Mouse (Mus musculus): ENCODE data around the gene Asb7.

Asb7 gene

GRCm38 (mm10) chr7:66653596-66653995, 35.8 kb downstream of the Asb7 start:
- no peak for DNase-seq

- no peak for DNase-seq
Measured at GRCm38 (mm10) chr7:66652216-66652615, 37.2 kb downstream of the Asb7 start.

DNA sequence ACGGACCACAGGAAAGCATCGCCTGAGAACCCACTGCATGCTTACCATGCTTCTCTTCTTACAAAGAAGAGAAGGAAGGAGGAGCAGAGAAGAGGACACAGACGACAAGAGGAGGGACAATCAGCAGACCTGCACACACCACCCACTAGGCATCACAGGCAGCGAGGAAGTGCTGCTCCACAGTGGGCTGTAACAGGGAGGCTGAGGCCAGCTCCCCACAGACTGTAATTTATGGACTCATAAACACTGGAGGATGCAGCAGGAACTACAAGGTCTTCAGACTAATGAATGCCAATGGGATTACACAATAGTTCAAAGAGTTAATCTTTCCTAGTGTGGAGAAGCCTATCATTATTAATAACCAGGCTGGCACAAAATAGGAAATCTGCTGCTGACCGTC, 38.5 kb downstream of the Asb7 start:
- DNase-seq = no peak

- no peak for DNase-seq
Measured at GRCm38 (mm10) chr7:66649181-66649580, 40.2 kb downstream of the Asb7 start.

DNA sequence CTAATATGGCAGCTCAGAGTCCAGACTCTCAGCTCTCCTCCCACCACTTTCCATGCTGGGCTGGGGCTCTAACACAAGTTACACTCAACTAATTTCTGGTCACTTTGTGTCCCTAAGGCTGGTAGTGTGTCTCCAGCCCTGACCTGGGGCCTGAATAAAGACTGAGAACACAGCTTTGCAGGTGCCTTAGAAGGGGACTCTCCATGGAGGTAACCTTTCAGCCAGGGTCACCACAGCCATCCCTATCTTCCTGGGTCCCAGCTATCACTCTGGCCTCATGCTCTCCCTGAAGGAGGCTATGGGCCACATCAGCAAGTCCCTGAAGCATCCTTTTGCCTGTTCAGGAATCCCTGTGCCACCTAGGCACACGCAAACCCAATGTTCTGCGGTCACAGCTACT, 43.7 kb downstream of the Asb7 start:
- no peak for DNase-seq

DNA sequence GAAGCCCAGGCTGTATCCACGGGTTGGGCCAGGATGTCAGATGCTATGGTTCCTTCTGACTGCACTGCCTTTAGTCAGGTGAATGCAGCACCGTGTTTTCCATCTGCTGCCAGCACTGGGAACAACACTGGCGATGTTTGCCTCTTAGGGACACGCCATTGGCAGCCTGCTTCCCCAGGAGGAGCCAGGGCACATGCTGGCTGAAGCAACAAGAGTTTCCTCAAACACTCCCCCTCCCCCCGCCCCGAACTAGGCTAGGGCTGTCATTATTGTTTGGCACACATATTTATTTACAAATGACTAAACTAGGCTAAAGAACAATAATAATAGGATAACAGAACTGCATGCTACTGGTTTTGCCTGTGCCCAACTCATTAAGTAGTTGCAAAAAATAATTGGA, 56.0 kb downstream of the Asb7 start:
- DNase-seq = no peak

DNA sequence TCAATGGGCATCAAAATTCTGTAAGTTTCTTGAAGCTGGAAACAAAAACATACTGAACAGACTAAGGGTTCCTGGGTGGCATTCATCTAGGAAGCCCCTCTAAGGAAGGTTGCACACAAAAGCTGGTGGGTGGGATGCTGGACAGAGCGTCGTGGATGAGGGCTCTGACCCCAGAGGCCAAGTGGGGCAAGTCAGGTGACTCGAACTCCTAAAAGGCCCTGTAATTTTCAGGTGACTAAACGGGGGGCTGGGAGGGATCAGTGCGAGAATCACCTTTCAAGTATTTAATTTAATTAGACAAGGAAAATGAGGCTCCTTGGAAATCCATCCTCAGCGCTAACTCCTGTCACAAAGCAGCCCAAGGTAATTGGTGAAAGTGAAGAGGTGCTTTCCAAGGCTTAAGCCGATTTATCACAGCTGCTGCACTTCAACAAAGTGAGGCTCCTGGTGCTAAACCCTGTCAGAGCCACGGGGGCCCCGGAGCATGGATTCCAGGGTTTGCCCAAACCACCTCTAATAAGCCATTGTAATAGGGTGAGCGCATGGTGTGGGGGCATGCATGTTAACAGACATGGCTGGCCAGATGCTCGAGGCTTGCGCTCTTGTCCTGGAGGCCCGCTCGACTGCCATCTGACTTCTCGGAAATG, 59.1 kb downstream of the Asb7 start:
- no peak for DNase-seq

GRCm38 (mm10) chr7:66629419-66629818, 60.0 kb downstream of the Asb7 start:
- no peak for DNase-seq

DNA sequence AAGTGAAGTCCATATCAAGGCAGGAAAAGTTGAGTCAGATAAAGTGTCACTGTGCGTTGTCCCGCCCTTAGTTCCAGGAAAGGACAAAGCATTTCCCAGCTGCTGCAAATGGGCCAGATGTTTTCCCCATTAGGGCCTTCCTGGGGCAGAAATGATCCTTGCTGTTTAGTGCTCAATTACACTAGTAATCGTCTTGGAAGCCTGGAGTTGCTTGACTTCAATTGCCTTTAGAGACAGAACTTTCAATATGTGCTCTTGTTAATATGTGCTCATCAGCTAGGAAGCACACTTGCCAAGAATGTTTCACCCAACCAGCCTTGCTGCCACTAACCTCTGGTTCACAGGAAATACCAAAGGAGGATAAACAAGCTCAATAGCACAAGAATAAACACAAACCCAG, 66.0 kb downstream of the Asb7 start:
- DNase-seq = no peak

GRCm38 (mm10) chr7:66601846-66602245, 87.5 kb downstream of the Asb7 start:
- no peak for DNase-seq

DNA sequence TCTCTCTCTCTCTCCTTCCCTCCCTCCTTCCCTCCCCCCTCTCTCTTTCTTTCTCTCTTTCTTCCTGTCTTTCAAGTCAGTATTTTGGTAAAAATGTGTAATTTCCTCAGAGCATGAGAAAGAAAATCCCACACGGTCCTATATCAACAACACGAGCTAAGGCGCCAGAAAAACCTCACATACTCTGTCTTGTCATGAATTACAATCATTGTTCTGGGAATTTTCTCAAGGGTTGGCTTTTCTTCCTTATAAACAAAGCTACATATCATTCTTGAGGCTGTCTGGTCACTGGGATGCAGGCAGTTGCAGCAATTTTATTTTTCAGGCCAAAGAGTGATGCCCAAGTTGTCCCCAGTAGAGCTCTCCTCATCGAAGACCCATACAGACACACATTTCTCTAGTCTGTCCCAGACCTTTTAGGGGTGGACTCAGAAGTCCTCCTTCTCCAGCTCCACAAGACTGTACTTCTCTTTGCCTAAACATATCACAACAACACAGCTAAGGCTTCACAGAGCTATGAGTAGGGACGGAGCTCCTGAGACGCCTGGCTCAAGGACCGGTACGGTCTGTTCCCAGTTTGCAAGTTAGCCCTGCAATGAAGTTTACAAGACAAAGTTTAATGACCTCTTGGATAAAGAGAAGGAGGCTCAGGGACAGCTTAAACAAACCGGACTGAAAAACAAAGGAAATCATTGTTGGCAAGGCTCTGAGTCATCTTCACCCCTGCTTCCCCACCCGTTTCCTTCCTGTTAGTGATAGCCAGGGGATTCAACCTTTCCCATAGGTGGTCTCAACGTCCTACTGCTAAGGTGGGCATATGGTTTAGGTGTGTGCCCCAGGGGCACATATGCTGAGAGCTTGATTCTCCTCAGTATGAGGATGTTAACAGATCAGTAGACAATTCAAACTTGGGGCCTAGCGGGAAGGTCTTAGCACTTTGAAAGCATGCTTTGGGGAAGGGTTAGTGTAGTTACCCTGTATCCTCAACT, 88.5 kb downstream of the Asb7 start:
- DNase-seq = no peak

DNA sequence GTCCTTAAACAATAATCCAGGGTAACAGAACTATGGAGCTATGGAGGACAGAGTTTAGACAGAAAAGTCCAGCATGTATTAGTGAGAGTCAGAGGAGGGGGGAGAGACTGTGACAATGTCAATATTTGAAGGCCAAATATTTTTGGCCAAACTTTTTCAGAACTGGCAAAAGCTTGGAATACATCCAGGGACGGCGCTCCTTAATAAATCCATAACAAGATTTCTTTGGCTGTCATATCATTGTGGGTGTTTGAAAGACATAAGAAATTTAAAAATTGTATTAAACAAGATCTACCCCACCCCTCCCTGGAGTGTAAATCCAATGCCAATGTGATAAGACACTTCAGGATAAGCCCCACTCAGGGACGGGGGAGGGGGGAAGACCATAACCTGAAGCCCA, 89.3 kb downstream of the Asb7 start:
- DNase-seq = no peak

DNA sequence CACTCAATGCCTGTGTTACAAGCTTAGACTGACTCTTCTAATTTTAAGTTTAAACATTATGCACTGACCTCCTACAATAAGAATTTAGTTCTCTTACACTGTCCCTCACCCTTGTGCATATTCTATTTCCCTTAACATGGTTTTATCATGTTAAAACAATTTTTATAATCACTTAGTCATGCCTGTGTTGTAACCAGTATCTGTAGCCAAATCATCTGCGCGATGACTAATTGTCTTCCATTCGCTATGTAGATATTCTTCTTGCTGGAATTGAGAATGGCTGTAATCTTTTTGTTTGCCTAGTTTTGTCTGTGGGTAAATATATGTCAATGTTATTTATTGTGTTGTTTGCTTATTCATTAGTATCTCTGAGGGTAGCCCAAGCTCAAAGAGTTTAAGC, 91.5 kb downstream of the Asb7 start:
- no peak for DNase-seq
